Mouse (Mus musculus) G1E (cell line): ENCODE measurements around the gene Xpc. TPM values are rescaled to one million over a fixed set of nuclear protein-coding genes. Genes with fewer than 3 reads are reported as not detected.

Source experiments
- ATAC-seq: 2 replicates; pipeline ENCODE4 v1.8.0; 2016; ENCODE audit warnings: mild to moderate bottlenecking; ENCODE audit not compliant: insufficient number of reproducible peaks, poor library complexity, low FRiP score, severe bottlenecking; ENCODE audit errors: extremely low read depth
- DNase-seq: peaks from one replicate; pipeline ENCODE4 v3.0.0; 2012; ENCODE audit warnings: low spot score
- H3K27me3 ChIP-seq: 2 replicates; pipeline ENCODE4 v1.6.1; 2012; ENCODE audit warnings: mild to moderate bottlenecking, low read length, inconsistent platforms; ENCODE audit not compliant: insufficient read depth
- H3K36me3 ChIP-seq: replicated peaks from 2 replicates; pipeline ENCODE3; 2012; ENCODE audit warnings: mild to moderate bottlenecking, inconsistent platforms
- H3K4me1 ChIP-seq: 2 replicates; pipeline ENCODE4 v1.6.1; 2012; ENCODE audit warnings: low read depth, low read length, inconsistent platforms, mixed read lengths; ENCODE audit not compliant: insufficient read depth
- H3K4me3 ChIP-seq: 2 replicates; pipeline ENCODE4 v1.5.1; 2012; ENCODE audit warnings: low read depth, mild to moderate bottlenecking, inconsistent platforms, low read length, moderate library complexity, mixed read lengths
- H3K9me3 ChIP-seq: replicated peaks from 2 replicates; pipeline ENCODE4 v1.6.1; 2012; ENCODE audit warnings: inconsistent platforms
- CTCF ChIP-seq: IDR thresholded peaks from 2 replicates; pipeline ENCODE4 v1.5.1; 2012; ENCODE audit warnings: low read depth, low read length, inconsistent platforms, mixed read lengths
- GATA1 ChIP-seq: IDR thresholded peaks from 2 replicates; pipeline ENCODE4 v1.6.1; 2012; ENCODE audit warnings: borderline replicate concordance, low read length, inconsistent platforms, mixed read lengths
- GATA2 ChIP-seq: IDR thresholded peaks from 2 replicates; pipeline ENCODE4 v1.6.1; 2012; ENCODE audit warnings: low read depth, low read length, inconsistent platforms, borderline replicate concordance
- POLR2AphosphoS5 ChIP-seq: IDR thresholded peaks from 2 replicates; pipeline ENCODE4 v1.6.1; 2012; ENCODE audit warnings: low read depth, low read length, inconsistent platforms; ENCODE audit not compliant: insufficient replicate concordance
- TAL1 ChIP-seq: conservative IDR thresholded peaks from 2 replicates; pipeline ENCODE4 v1.6.1; 2012; ENCODE audit warnings: low read depth, low read length, inconsistent platforms, mixed read lengths
- polyA plus RNA-seq: library from polyadenylated mRNA; stranded (reverse); fragments of >175 nt; gene quantifications from 2 replicates; pipeline ENCODE4 v1.2.3, GENCODE M21; 2012
- total RNA-seq, 2 experiments: library from RNA; stranded (forward) in 1 of 2; stranded (reverse) in 1 of 2; fragments of 200-1000 nt in 1 of 2; fragments of >200 nt in 1 of 2; fragmentation: Nextera tagmentation in 1 of 2; gene quantifications; 2 replicates each; pipeline ENCODE4 v1.2.3; 2014 to 2017

The Xpc gene
- total and polyA plus RNA-seq, 3 experiments, result 5.8 to 16.6 (median 7.9) TPM

DNA sequence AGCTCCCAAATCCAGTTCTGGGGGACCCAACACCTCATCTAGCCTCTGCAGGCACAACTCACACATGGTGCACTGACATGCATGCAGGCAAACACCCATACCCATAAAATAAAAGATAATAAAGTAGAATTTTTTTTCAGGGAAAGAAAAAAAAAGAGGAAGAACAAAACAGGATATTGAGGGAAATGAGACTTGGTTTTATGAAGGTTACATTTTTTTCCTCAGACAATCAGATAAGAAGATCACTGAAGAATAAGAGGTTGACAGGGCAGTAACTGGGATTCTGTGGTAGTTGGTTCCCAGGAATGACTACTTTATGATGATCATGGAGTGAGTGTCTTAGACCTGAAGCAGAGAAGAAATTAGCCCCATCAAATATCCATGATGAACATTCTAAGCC is 1.6 kb downstream of the Xpc start:
- no peak for TF ChIP-seq POLR2AphosphoS5
- TF ChIP-seq GATA2, result no peak
- no peak for TF ChIP-seq TAL1
- TF ChIP-seq CTCF, result no peak
- TF ChIP-seq GATA1, result no peak
- H3K4me1 ChIP-seq, result peaks cover 40% of the 10 kb centered on the region
- H3K9me3 ChIP-seq, result no peaks in the 10 kb centered on the region

DNA sequence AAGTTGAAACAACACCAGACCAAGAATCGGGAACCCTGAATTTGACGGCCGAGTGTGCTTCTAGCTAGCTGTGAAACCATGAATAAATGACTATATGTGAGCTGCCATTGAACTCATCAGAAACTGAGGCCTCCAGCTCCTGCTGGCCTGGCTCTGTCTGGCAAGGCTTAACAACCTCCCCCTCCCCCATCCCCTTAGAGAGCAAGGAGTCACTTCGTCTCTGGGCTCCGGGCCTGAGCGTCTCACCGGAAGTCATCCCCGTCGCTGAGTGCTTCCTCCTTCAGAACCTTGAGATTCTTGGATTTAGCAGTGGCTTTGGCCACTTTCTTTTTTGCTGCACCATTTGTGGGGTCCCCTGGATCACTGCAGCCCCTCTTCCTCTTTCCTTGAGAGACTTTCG is 5.5 kb downstream of the Xpc start:
- no peak for TF ChIP-seq TAL1
- no peak for TF ChIP-seq POLR2AphosphoS5
- TF ChIP-seq CTCF, result no peak
- TF ChIP-seq GATA1, result no peak
- no peak for TF ChIP-seq GATA2
- no peak overlapping the region for H3K4me3 ChIP-seq
- H3K9me3 ChIP-seq, result no peaks in the 10 kb centered on the region
- no peak for DNase-seq
- ATAC-seq, result no peak
- H3K36me3 ChIP-seq, result peaks cover 74% of the 10 kb centered on the region
- H3K4me1 ChIP-seq, result peaks cover 14% of the 10 kb centered on the region
- no peaks in the 10 kb centered on the region for H3K27me3 ChIP-seq

More for the DNA sequence above, 1.6 kb downstream of the Xpc start:
- no peak for ATAC-seq
- Histone ChIP-seq H3K36me3 (peaks cover 62% of the 10 kb centered on the region), H3K4me3 (no peak overlapping the region), H3K27me3 (no peaks in the 10 kb centered on the region)
- DNase-seq, result no peak

DNA sequence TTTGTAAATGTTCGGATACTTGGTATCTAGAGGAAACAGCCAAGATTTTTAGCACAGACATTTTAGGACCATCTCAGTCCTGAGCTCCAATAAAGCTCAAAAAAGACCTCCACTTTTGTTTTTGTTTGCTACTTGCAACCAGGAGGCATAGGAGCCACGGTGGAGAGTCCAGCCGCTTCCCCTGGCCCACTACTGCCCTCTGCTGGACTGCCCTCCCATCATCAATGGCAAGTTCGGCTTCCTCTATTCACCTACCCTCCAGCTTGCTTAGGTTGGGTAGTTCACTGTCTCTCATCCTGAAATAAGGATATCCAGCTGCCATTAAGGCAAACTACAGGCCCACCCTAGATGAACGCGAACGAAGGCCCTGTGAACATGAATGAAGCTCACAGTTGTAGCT is 6.4 kb downstream of the Xpc start:
- Histone ChIP-seq H3K36me3 (peaks cover 83% of the 10 kb centered on the region), H3K9me3 (no peaks in the 10 kb centered on the region), H3K27me3 (no peaks in the 10 kb centered on the region), H3K4me3 (no peak overlapping the region), H3K4me1 (peaks cover 8% of the 10 kb centered on the region; the same call in 1 of the 2 replicates)
- DNase-seq (peak; percentile 68), ATAC-seq (peak; percentile 40; the same call in 1 of the 2 replicates)
- TF ChIP-seq GATA1, result no peak
- no peak for TF ChIP-seq GATA2
- no peak for TF ChIP-seq POLR2AphosphoS5
- TF ChIP-seq TAL1, result no peak
- peak; percentile 77 for TF ChIP-seq CTCF

DNA sequence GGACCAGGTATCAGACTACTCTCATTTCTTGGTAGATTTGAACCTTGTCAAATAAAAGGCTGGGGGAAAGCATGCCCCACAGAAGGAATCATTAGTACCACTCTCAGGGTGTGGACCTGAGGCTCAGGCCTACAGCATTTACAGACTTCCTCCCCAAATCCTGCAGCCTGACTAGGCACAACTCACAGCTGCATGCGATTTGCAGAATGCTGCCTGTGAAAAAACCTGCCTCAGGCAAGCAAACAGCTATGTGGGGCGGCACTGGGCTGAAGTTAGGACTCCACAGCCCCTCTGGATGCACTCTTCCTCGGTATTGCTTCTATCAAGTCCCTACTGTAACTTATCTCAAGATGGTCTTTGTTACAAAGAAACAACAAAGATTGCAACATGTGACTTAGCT is 7.6 kb downstream of the Xpc start:
- Histone ChIP-seq H3K27me3 (no peaks in the 10 kb centered on the region), H3K36me3 (peaks cover 91% of the 10 kb centered on the region), H3K9me3 (no peaks in the 10 kb centered on the region), H3K4me1 (no peaks in the 10 kb centered on the region; the same call in 1 of the 2 replicates), H3K4me3 (no peak overlapping the region)
- TF ChIP-seq GATA1 (no peak), TAL1 (no peak), POLR2AphosphoS5 (no peak), CTCF (no peak), GATA2 (no peak)
- DNase-seq (no peak), ATAC-seq (no peak)

DNA sequence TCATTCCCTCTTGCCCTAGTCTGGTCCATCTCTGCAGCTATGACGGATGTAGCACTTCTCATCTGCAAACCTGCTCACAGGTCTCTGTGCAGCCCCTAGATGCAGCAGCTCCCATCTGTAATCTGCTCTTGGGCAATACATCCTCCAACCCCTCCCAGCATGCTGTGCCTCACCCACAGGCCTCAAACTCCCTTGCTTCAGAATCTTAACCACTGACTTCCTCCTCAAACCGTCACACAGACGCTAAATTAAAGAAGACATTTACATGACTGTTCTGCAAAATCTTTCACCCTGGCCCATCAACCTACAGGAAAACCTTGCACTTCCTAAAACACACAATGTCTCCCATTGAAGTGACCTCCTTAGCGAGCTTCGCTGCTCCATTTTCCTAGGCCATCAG is 9.7 kb downstream of the Xpc start:
- TF ChIP-seq GATA1 (no peak), CTCF (no peak), GATA2 (no peak), POLR2AphosphoS5 (no peak), TAL1 (no peak)
- Histone ChIP-seq H3K36me3 (peaks cover 93% of the 10 kb centered on the region), H3K9me3 (no peaks in the 10 kb centered on the region), H3K4me1 (no peaks in the 10 kb centered on the region; the same call in 1 of the 2 replicates), H3K27me3 (no peaks in the 10 kb centered on the region), H3K4me3 (no peak overlapping the region)
- DNase-seq (no peak), ATAC-seq (no peak)

DNA sequence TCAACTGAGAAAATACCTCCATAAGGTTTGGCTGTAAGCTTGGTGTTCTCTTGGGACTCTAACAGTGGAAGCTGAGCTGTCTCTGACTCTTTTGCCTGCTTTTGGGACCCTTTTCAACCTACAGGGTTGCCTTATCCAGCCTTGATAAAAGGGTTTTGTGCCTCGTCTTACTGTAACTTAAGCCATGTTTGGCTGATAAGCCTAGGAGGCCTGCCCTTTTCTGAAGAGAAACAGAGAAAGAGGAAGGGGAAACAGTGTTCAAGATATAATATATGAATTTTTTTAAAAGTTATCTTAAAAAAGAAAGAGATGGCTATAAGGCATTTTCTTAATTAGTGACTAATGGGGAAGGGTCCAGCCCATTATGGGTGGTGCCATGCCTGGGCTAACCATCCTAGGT is 12.4 kb downstream of the Xpc start:
- Histone ChIP-seq H3K4me3 (no peak overlapping the region), H3K27me3 (no peaks in the 10 kb centered on the region), H3K36me3 (peaks cover 94% of the 10 kb centered on the region), H3K4me1 (no peaks in the 10 kb centered on the region), H3K9me3 (no peaks in the 10 kb centered on the region)
- no peak for ATAC-seq
- TF ChIP-seq CTCF, result no peak
- no peak for TF ChIP-seq GATA1
- no peak for TF ChIP-seq TAL1
- TF ChIP-seq GATA2, result no peak
- no peak for TF ChIP-seq POLR2AphosphoS5
- DNase-seq, result no peak

DNA sequence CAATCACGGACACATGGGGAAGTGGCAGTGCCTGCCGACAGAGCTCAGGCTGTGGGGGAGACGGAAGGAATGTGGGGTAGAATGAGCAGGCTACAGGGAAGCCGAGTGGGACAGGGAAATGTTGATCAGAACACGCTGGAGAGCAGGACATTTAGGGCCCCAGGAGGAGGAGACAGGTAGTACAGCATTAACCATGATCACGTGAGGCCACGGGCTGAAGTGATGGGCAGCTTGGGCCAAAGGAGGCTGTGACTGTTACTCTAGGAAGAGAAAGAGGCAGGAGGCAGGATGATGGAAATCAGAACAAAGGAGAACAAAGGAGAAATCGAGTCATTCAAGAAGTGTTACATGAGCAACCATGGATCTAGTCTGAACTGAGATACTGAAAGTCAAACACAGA is 21.2 kb downstream of the Xpc start:
- H3K36me3 ChIP-seq, result peaks cover 94% of the 10 kb centered on the region
- no peak overlapping the region for H3K4me3 ChIP-seq
- TF ChIP-seq GATA1 (no peak), TAL1 (no peak), GATA2 (no peak), CTCF (no peak)
- DNase-seq (no peak), ATAC-seq (no peak)
- no peaks in the 10 kb centered on the region for H3K9me3 ChIP-seq
- no peaks in the 10 kb centered on the region for H3K27me3 ChIP-seq
- no peaks in the 10 kb centered on the region for H3K4me1 ChIP-seq
